Mouse (Mus musculus) embryo, embryonic 9.5 days (tissue): ENCODE measurements at regions not wholly inside any gene's neighbourhood (a gene's known extent, or its start where the extent isn't known, plus 50 kb on each side); places are given as distances from the start of the nearest gene placed in this dataset.
A peak's percentile ranks its signal among the peaks of the same experiment; 100 is the strongest.
"Not testable (repeated sequence)": the region's sequence is repeated elsewhere in the genome, so short reads cannot be mapped to it uniquely, and the experiment has no call there.

ENCODE experiments used
- DNase-seq: peaks from one replicate; pipeline ENCODE4 v3.0.0-alpha.2; 2017; ENCODE audit errors: extremely low spot score

- DNase-seq, result no peak
Measured at GRCm38 (mm10) chr17:55186361-55186760, 258.8 kb upstream of the St6gal2 start.

- DNase-seq, result no peak
Measured at GRCm38 (mm10) chr17:55186826-55187225, 258.4 kb upstream of the St6gal2 start.

- DNase-seq, result no peak
Measured at GRCm38 (mm10) chr17:55206585-55206984, 238.6 kb upstream of the St6gal2 start.

- not testable (repeated sequence) for DNase-seq
Measured at GRCm38 (mm10) chr17:55218176-55219099, 226.7 kb upstream of the St6gal2 start.

- no peak for DNase-seq
Measured at GRCm38 (mm10) chr17:55224058-55224457, 221.1 kb upstream of the St6gal2 start.

- DNase-seq, result no peak
Measured at GRCm38 (mm10) chr17:55234262-55234661, 210.9 kb upstream of the St6gal2 start.

GRCm38 (mm10) chr17:55262638-55263037 lies 182.5 kb upstream of the St6gal2 start:
- DNase-seq, result no peak

GRCm38 (mm10) chr17:55276541-55276940 lies 168.6 kb upstream of the St6gal2 start:
- no peak for DNase-seq

GRCm38 (mm10) chr17:55281276-55281675 lies 163.9 kb upstream of the St6gal2 start:
- no peak for DNase-seq

GRCm38 (mm10) chr17:55288589-55288988 lies 156.6 kb upstream of the St6gal2 start:
- DNase-seq, result no peak

- DNase-seq, result no peak
Measured at GRCm38 (mm10) chr17:55292656-55293055, 152.5 kb upstream of the St6gal2 start.

GRCm38 (mm10) chr17:55296701-55297100 lies 148.5 kb upstream of the St6gal2 start:
- no peak for DNase-seq

- no peak for DNase-seq
Measured at GRCm38 (mm10) chr17:55298852-55299251, 146.3 kb upstream of the St6gal2 start.

- DNase-seq, result no peak
Measured at GRCm38 (mm10) chr17:55320959-55321358, 124.2 kb upstream of the St6gal2 start.

GRCm38 (mm10) chr17:55359305-55359704 lies 85.9 kb upstream of the St6gal2 start:
- no peak for DNase-seq

GRCm38 (mm10) chr17:55367064-55367463 lies 78.1 kb upstream of the St6gal2 start:
- peak; percentile 36 for DNase-seq

- no peak for DNase-seq
Measured at GRCm38 (mm10) chr17:55367464-55368207, 77.5 kb upstream of the St6gal2 start.
